Mouse (Mus musculus): ENCODE data around the gene Mtmr4.

DNA sequence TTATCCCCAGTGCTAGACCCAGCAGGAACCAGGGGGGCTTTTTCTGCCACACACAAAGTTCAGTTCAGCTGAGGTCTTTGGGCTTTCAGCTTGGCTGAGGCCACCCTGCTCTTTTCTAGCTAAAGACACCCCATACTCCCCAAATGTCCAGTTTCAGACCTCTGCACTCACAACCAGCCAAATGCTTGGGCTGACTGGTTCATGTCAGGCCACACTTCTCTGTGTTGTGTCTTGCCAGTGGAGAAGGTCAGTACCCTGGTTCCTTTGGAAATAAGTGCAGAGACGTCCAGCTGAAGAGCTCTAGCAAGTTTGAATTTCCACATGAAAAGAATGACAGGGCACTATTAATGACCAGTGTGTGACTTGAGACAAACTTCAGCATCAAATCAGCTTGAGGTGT is 12.2 kb upstream of the Mtmr4 start:
- TF ChIP-seq CTCF (conservative IDR thresholded peaks at IDR 0.05; ENCODE audit: low read length) (no peak), NANOG (IDR thresholded peaks at IDR 0.05; ENCODE audit: borderline replicate concordance, low read length) (no peak)

All from E14TG2a.4 (cell line).